Mouse (Mus musculus): ENCODE measurements around the gene Pa2g4. TPM values are rescaled to one million over a fixed set of nuclear protein-coding genes. Genes with fewer than 3 reads are reported as not detected.
"Not testable (repeated sequence)": the region's sequence is repeated elsewhere in the genome, so short reads cannot be mapped to it uniquely, and the experiment has no call there.

The Pa2g4 gene
- total RNA-seq, 1 experiment, result 170 TPM

- TF ChIP-seq ZNF384 (IDR thresholded peaks at IDR 0.05; ENCODE audit: low read depth, low read length), result 0 out of 2 replicates have a peak, but pooled peaks have one; percentile 44
- DNase-seq (ENCODE audit: low read depth, low spot score); in situ Hi-C loops (cut with MboI; ENCODE audit: low sequenced_read_pairs in 2 of 2, unreplicated experiment in 2 of 2): not testable (repeated sequence)
These were observed 10.2 kb downstream of the Pa2g4 start for GRCm38 (mm10) chr10:128555567-128555966.

GRCm38 (mm10) chr10:128550144-128550823 lies 15.5 kb downstream of the Pa2g4 start:
- H3K9ac ChIP-seq (ENCODE audit: insufficient read depth, low read depth, low read length, poor library complexity, severe bottlenecking); H3K9me3 ChIP-seq (ENCODE audit: control insufficient read depth, insufficient read depth, low read depth, low read length); DNase-seq (ENCODE audit: low read depth, low spot score); H3K4me3 ChIP-seq (ENCODE audit: insufficient read depth in 1 of 2, low read depth in 1 of 2, low read length in 2 of 2, poor library complexity in 1 of 2, severe bottlenecking in 1 of 2); in situ Hi-C loops (cut with MboI; ENCODE audit: low sequenced_read_pairs in 2 of 2, unreplicated experiment in 2 of 2); H3K4me1 ChIP-seq (ENCODE audit: control insufficient read depth in 2 of 2, insufficient read depth in 2 of 2, low read length in 2 of 2, poor library complexity in 1 of 2); H3K27ac ChIP-seq (ENCODE audit: insufficient read depth, low read depth, low read length, poor library complexity, severe bottlenecking): not testable (repeated sequence)
- H3K36me3 ChIP-seq (ENCODE audit: control insufficient read depth, insufficient read depth, low read length, poor library complexity, severe bottlenecking), result peaks cover 11% of the 10 kb centered on the region

More at GRCm38 (mm10) chr10:128555567-128555966, 10.2 kb downstream of the Pa2g4 start:
- not testable (repeated sequence) for H3K9ac ChIP-seq (ENCODE audit: insufficient read depth, low read depth, low read length, poor library complexity, severe bottlenecking); H3K4me1 ChIP-seq (ENCODE audit: control insufficient read depth in 2 of 2, insufficient read depth in 2 of 2, low read length in 2 of 2, poor library complexity in 1 of 2); H3K9me3 ChIP-seq (ENCODE audit: control insufficient read depth, insufficient read depth, low read depth, low read length); H3K4me3 ChIP-seq (ENCODE audit: insufficient read depth in 1 of 2, low read depth in 1 of 2, low read length in 2 of 2, poor library complexity in 1 of 2, severe bottlenecking in 1 of 2); H3K27ac ChIP-seq (ENCODE audit: insufficient read depth, low read depth, low read length, poor library complexity, severe bottlenecking)
- peaks cover 30% of the 10 kb centered on the region for H3K36me3 ChIP-seq (ENCODE audit: control insufficient read depth, insufficient read depth, low read length, poor library complexity, severe bottlenecking)

GRCm38 (mm10) chr10:128549682-128550057 lies 16.1 kb downstream of the Pa2g4 start:
- not testable (repeated sequence) for H3K4me3 ChIP-seq (ENCODE audit: insufficient read depth in 1 of 2, low read depth in 1 of 2, low read length in 2 of 2, poor library complexity in 1 of 2, severe bottlenecking in 1 of 2); H3K27ac ChIP-seq (ENCODE audit: insufficient read depth, low read depth, low read length, poor library complexity, severe bottlenecking); DNase-seq (ENCODE audit: low read depth, low spot score)

GRCm38 (mm10) chr10:128548947-128549681 lies 16.7 kb downstream of the Pa2g4 start, which contains the start of gene Rpl41:
Gene Rpl41 (minus strand): TSS chr10:128549305.
- H3K4me3 ChIP-seq (ENCODE audit: insufficient read depth in 1 of 2, low read depth in 1 of 2, low read length in 2 of 2, poor library complexity in 1 of 2, severe bottlenecking in 1 of 2), result peak within 1 kb of the TSS; percentile 91
- H3K36me3 ChIP-seq (ENCODE audit: control insufficient read depth, insufficient read depth, low read length, poor library complexity, severe bottlenecking), result peaks cover 23% of the 10 kb centered on the region
- H3K27ac ChIP-seq (ENCODE audit: insufficient read depth, low read depth, low read length, poor library complexity, severe bottlenecking), result peak within 1 kb of the TSS; percentile 89
- in situ Hi-C loops (cut with MboI; ENCODE audit: low sequenced_read_pairs in 2 of 2, unreplicated experiment in 2 of 2), result no loop called here
- H3K9ac ChIP-seq (ENCODE audit: insufficient read depth, low read depth, low read length, poor library complexity, severe bottlenecking), result peak within 1 kb of the TSS; percentile 93
- DNase-seq (ENCODE audit: low read depth, low spot score), result peak; percentile 80
- peaks cover 0 to 17% of the 10 kb centered on the region in 2 experiments; a peak in 1 of 4 replicates for H3K4me1 ChIP-seq (ENCODE audit: control insufficient read depth in 2 of 2, insufficient read depth in 2 of 2, low read length in 2 of 2, poor library complexity in 1 of 2)
- TF ChIP-seq CHD2 (IDR thresholded peaks at IDR 0.05; ENCODE audit: low read depth, low read length) (no peak), ZNF384 (IDR thresholded peaks at IDR 0.05; ENCODE audit: low read depth, low read length) (peak; percentile 98), ZC3H11A (IDR thresholded peaks at IDR 0.05; ENCODE audit: borderline replicate concordance, low read depth, low read length) (no peak), HCFC1 (IDR thresholded peaks at IDR 0.05; ENCODE audit: borderline replicate concordance, insufficient read depth, low read length) (peak; percentile 95)
- no peaks in the 10 kb centered on the region for H3K9me3 ChIP-seq (ENCODE audit: control insufficient read depth, insufficient read depth, low read depth, low read length)

More at GRCm38 (mm10) chr10:128549682-128550057, 16.1 kb downstream of the Pa2g4 start:
- in situ Hi-C loops (cut with MboI; ENCODE audit: low sequenced_read_pairs in 2 of 2, unreplicated experiment in 2 of 2); H3K9me3 ChIP-seq (ENCODE audit: control insufficient read depth, insufficient read depth, low read depth, low read length): not testable (repeated sequence)
- H3K36me3 ChIP-seq (ENCODE audit: control insufficient read depth, insufficient read depth, low read length, poor library complexity, severe bottlenecking), result peaks cover 17% of the 10 kb centered on the region
- H3K4me1 ChIP-seq (ENCODE audit: control insufficient read depth in 2 of 2, insufficient read depth in 2 of 2, low read length in 2 of 2, poor library complexity in 1 of 2), result peaks cover 0 to 12% of the 10 kb centered on the region in 2 experiments; a peak in 1 of 4 replicates
- peak overlapping the region; percentile 13; the same call in 1 of the 2 replicates for H3K9ac ChIP-seq (ENCODE audit: insufficient read depth, low read depth, low read length, poor library complexity, severe bottlenecking)

GRCm38 (mm10) chr10:128548051-128548791 lies 17.6 kb downstream of the Pa2g4 start:
- in situ Hi-C loops (cut with MboI; ENCODE audit: low sequenced_read_pairs in 2 of 2, unreplicated experiment in 2 of 2); DNase-seq (ENCODE audit: low read depth, low spot score); H3K9me3 ChIP-seq (ENCODE audit: control insufficient read depth, insufficient read depth, low read depth, low read length): not testable (repeated sequence)
- Histone ChIP-seq H3K9ac (ENCODE audit: insufficient read depth, low read depth, low read length, poor library complexity, severe bottlenecking) (peak overlapping the region; percentile 93), H3K4me3 (ENCODE audit: insufficient read depth in 1 of 2, low read depth in 1 of 2, low read length in 2 of 2, poor library complexity in 1 of 2, severe bottlenecking in 1 of 2) (peak overlapping the region; percentile 91), H3K27ac (ENCODE audit: insufficient read depth, low read depth, low read length, poor library complexity, severe bottlenecking) (peak overlapping the region; percentile 89), H3K36me3 (ENCODE audit: control insufficient read depth, insufficient read depth, low read length, poor library complexity, severe bottlenecking) (peaks cover 30% of the 10 kb centered on the region), H3K4me1 (ENCODE audit: control insufficient read depth in 2 of 2, insufficient read depth in 2 of 2, low read length in 2 of 2, poor library complexity in 1 of 2) (peaks cover 0 to 19% of the 10 kb centered on the region in 2 experiments; a peak in 1 of 4 replicates)
